Mouse (Mus musculus) brain, embryonic 14.5 days (tissue): ENCODE results near the gene Odf3b. TPM values are rescaled to one million over a fixed set of nuclear protein-coding genes. Genes with fewer than 3 reads are reported as not detected.

Source experiments
- DNase-seq: peaks from one replicate; pipeline ENCODE4 v3.0.0-alpha.2; 2011; ENCODE audit warnings: low read depth
- CTCF ChIP-seq: fragments of 200-500 bp; IDR thresholded peaks from 2 replicates; pipeline ENCODE4 v1.5.1; 2012; ENCODE audit warnings: inconsistent platforms, mild to moderate bottlenecking, moderate library complexity, borderline replicate concordance; ENCODE audit not compliant: insufficient read depth, insufficient read length; ENCODE audit errors: extremely low read depth
- POLR2A ChIP-seq: fragments of 200-500 bp; IDR thresholded peaks from 2 replicates; pipeline ENCODE4 v1.6.1; 2012; ENCODE audit warnings: mild to moderate bottlenecking, inconsistent platforms, borderline replicate concordance; ENCODE audit not compliant: poor library complexity, insufficient read depth, insufficient read length, severe bottlenecking; ENCODE audit errors: extremely low read depth
- polyA plus RNA-seq: library from polyadenylated mRNA; depleted of rRNA; stranded (reverse); fragments of >200 nt; gene quantifications from 2 replicates; pipeline ENCODE4 v1.2.3, GENCODE M21; 2012

The Odf3b gene
- polyA plus RNA-seq, 1 experiment, result 2.4 TPM

GRCm38 (mm10) chr15:89399716-89400115, 20.6 kb upstream of the Odf3b start:
- DNase-seq, result no peak
- no peak for TF ChIP-seq POLR2A
- TF ChIP-seq CTCF, result no peak

GRCm38 (mm10) chr15:89398146-89398545, 19.1 kb upstream of the Odf3b start:
- DNase-seq, result peak; percentile 58
- TF ChIP-seq CTCF (no peak), POLR2A (no peak)

DNA sequence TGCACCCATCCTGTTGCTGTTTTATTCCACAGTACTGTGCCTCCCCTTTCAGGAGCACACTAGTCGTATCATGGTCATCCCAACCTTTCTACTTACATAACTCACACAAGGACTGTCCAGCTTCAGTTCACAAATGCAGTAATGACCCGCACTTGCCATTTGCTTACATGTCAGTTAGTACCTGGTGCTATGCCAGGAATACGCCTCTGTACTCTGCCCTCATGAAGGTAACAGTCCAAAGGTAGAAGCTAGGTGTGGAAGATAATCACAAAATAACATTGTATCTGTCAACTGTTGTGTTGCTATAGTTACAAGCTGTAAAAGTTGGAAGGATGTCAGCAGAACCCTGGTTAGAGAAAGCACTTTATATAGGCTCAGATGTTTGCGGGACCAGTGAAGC, 17.8 kb upstream of the Odf3b start:
- no peak for DNase-seq
- TF ChIP-seq POLR2A (no peak), CTCF (no peak)

DNA sequence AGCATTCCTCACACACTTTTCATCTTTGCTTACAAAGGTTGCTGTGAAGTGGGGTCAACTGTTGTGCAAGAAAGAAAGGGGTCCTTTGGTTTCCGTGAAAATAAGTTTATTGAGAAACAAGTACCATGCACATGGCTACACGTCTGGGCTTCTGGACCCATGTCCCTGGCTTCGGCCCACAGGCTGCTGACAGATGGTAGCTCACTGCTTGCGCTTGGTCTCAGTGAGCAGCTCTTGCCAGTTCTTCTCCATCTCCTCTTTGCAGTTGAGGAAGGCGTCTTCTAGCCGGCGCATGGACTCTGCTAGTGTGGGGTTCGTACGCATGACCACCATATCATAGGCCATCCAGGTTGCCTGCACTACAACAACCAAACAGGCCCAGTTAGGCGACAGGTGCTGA, 11.0 kb upstream of the Odf3b start:
- DNase-seq, result no peak
- no peak for TF ChIP-seq CTCF
- no peak for TF ChIP-seq POLR2A

DNA sequence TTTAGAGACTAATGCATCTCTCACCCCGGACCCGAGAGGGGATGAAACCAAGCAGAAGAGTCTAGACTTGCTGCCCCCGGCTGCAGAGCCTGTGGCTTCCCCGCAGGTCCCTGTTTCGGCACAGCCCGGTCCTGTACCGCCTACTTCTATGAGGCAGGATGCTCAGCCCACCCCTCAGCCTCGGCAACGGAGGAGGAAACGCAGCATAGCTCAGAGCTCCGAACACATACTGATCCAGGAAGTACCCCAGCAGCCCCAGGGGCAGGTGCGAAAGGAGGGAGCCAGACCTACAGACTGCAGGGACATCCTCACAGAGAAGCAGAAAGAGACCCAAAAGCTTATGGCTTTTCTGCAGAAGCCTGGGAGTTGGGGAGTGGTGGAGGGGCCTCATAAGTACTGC, 8.0 kb upstream of the Odf3b start:
- DNase-seq, result no peak
- TF ChIP-seq POLR2A (no peak), CTCF (no peak)

- no peak for DNase-seq
- TF ChIP-seq POLR2A (no peak), CTCF (no peak)
Observed at GRCm38 (mm10) chr15:89384617-89385016, 5.5 kb upstream of the Odf3b start, which contains the start of gene Klhdc7b. Klhdc7b (plus strand) TSS chr15:89384917.

DNA sequence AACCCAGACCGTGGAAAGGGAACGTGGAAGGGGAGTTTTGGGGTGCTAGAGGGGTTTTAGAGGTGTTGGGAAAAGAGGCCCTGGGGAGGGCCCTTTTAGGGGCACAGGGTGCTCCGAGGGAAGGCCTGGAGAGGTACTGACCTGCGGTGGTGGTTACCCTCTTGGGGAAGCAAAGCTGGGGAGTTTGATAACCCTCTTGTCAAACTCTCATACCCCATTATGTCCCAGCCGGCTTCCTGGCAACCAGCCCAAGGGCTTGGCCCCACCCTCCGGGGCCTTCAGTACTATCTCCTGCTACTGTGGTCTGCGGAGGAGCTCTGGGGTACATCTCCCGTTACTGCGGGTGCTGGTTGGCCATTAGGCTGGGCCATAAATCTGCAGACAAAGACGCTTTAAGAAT, 347 bp upstream of the Odf3b start:
- no peak for DNase-seq

DNA sequence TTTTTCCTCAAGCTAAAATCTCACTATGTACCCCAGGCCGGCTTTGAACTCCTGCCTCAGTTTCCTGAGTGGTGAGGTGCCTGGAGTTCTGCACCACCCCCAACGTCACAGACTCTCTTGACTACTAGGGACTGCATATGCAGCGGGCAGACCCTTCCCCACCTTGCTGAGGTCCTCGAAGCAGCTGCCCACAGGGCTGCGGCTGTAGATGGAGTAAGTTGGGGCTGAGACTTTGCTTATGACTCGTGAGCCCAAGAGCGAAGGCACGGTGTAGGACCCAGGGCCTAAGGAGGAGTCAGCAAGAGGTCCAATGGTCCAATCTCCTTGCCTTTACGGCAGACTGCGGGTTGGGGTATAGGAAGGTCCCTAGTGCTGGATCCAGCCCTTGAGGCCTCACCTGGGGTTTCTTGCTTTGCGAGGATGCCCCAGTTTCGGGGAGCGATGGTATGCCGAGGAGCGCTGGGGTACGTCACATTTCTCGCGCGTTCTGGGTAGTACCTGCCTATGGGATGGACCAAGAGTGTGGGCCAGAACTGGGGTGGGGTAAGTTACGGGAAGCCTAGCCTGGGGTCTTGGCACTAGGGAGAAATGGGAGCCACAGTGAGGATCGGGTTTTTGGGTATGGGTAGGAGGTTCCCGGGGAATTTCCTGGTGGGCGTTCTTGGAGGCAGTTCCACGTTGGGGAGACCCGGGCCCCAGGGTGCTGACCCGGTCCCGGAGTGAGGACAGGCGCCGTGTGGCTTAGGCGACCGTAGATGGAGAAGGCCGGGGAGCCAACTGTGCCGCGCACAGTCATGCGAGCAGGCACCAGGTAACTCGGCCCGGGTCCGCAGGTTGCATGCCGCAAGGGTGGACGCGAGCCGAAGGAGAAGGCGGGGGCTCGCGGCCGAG, 899 bp downstream of the Odf3b start:
- peak; percentile 5 for DNase-seq
- no peak for TF ChIP-seq POLR2A
- TF ChIP-seq CTCF, result no peak

More for the DNA sequence above, 347 bp upstream of the Odf3b start:
- TF ChIP-seq POLR2A (no peak), CTCF (no peak)

DNA sequence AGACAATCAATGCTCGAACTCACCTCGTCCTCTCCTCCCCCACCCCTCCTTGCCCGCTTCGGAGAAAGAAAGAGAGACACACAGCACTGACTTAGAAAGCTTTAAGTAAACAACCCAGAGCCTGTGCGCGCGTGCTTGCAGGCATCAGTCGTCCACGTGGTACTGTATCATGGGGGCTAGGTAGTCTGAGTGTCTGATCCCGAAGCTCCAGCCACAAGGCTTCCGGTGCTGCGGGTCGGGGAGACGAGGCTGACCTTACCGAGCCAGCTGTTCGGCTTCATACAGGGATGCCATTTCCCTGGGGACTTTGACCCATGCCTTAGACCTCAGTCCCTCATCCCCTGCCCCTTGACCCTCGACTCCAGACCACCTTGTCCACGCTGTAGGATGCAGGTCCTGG, 1.7 kb downstream of the Odf3b start:
- TF ChIP-seq CTCF, result no peak
- TF ChIP-seq POLR2A, result no peak
- DNase-seq, result no peak

- DNase-seq, result no peak
- TF ChIP-seq CTCF, result no peak
- TF ChIP-seq POLR2A, result no peak
Observed at GRCm38 (mm10) chr15:89376957-89377356, 2.1 kb downstream of the Odf3b start, which contains the start of gene Tymp. Tymp (minus strand) TSS chr15:89377039.

GRCm38 (mm10) chr15:89376040-89376439, 3.0 kb downstream of the Odf3b start:
- TF ChIP-seq CTCF, result no peak
- TF ChIP-seq POLR2A, result no peak
- no peak for DNase-seq
